In genomic region chr17:28404301-28404700, GRCm38 (mm10) we compare ENCODE assay signal across 17 mouse cellular contexts. TPM values are rescaled to one million over a fixed set of nuclear protein-coding genes. Genes with fewer than 3 reads are reported as not detected.
"Had no signal": no experiment of that assay in that cellular context is flagged by ENCODE, and none has a peak within 500 bp of the region (broad histone marks: within the 10 kb centered on the region; RNA-seq: fewer than 3 reads in every experiment).

No protein-coding gene starts in this region.

- H3K4me3 ChIP-seq: limb, embryonic 13.5 days; liver, embryonic 12.5 days; megakaryocyte, embryonic 14.5 days had no signal

- ATAC-seq: intestine, embryonic 16.5 days; liver, embryonic 12.5 days; midbrain, embryonic 16.5 days had no signal

- H3K9me3 ChIP-seq: limb, embryonic 13.5 days; megakaryocyte, embryonic 14.5 days had no signal

- H3K27ac ChIP-seq: kidney, postnatal 0 days; limb, embryonic 13.5 days; liver, embryonic 12.5 days had no signal

- DNase-seq: kidney, adult 8-10 months; kidney, postnatal 36 days; left cerebral cortex, postnatal 4 days; lung, adult 2 months; lung, postnatal 10 days; lung, postnatal 4 days; thymus, adult 18-20 months; thymus, postnatal 14 days had no signal

- H3K4me1 ChIP-seq: limb, embryonic 13.5 days had no signal

- H3K27me3 ChIP-seq: limb, embryonic 13.5 days; liver, embryonic 12.5 days; megakaryocyte, embryonic 14.5 days had no signal

- H3K9ac ChIP-seq: limb, embryonic 13.5 days; liver, embryonic 12.5 days had no signal

RNA-seq across cellular contexts. Expression of gene Tulp1, which starts 39.3 kb away (rescaled TPM):
- total RNA-seq: layer of hippocampus, adult 18-20 months; left cerebral cortex, adult 18-20 months; left cerebral cortex, postnatal 10 days had no signal
